Mouse (Mus musculus): ENCODE results near the gene Dio2. TPM values are rescaled to one million over a fixed set of nuclear protein-coding genes. Genes with fewer than 3 reads are reported as not detected.

The Dio2 gene
- 0.44 and 0.69 TPM in 2 replicates for polyA plus RNA-seq (2015; fragmentation: Nextera tagmentation; extraction: Ambion mirVana)

DNA sequence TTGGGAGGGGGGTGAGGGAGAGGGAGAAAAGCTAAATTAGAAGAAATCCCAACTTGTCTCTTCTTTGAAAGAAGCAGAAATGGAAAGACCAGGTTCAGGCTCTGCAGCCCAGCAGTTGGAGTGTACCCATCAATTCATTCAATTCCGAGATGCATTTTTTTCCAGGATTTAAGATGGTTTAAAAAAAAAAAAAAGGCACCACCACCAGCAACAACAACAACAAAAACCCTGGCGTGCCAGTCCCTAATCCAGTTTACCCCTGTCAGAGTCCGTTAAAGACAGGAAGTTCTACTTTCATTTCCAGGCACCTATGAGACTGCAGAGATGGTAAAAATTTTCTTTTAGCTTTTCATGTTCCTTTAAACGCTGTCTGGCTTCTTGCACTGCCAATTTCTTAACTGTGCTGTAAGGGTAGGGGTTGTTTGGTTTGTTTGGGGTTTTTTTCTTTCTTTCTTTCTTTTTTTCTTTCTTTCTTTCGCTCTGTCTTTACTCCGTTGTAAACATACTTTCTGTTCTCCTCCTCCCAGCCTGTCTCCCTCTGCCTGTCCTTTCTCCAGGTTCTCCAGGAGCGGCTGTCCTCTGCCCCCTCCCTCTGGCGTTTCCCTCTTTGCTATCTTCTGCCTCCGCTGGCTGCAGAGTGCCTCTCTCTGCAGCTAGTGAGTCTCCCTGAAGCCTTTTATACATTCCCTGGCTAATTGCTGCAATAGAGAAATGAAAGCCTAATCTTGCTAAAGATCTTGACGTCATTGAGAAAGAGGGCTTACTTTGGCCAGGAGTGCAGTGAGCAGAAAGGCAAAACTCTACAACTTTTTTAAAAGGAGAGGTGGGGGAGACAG, at the start of gene Dio2:
Dio2 (minus strand) TSS at position 51 of the 836 bp plus-strand sequence.
- Histone ChIP-seq H3K4me3 (peak within 1 kb of the TSS; percentile 28), H3K27ac (no peak within 1 kb of the TSS), H3K9me3 (no peaks in the 10 kb centered on the region), H3K4me1 (peaks cover 13% of the 10 kb centered on the region; the same call in 1 of the 2 replicates), H3K4me2 (peak within 1 kb of the TSS; percentile 49), H3K9ac (no peak within 1 kb of the TSS), H3K36me3 (no peaks in the 10 kb centered on the region), H3K27me3 (no peaks in the 10 kb centered on the region)
- WGBS = 16% methylated on average over 10 of the region's 10 CpGs
- no peak; the same call in 1 of the 2 replicates for ATAC-seq (ENCODE audit: borderline replicate concordance, extremely low read depth, low FRiP score, low TSS enrichment)

- Histone ChIP-seq H3K9me3 (no peaks in the 10 kb centered on the region), H3K4me3 (no peak overlapping the region), H3K27ac (no peak overlapping the region), H3K9ac (no peak overlapping the region), H3K36me3 (no peaks in the 10 kb centered on the region), H3K4me1 (no peaks in the 10 kb centered on the region), H3K4me2 (no peak overlapping the region), H3K27me3 (no peaks in the 10 kb centered on the region)
- no peak for ATAC-seq (ENCODE audit: borderline replicate concordance, extremely low read depth, low FRiP score, low TSS enrichment)
- 78% methylated on average over 4 of the region's 4 CpGs for WGBS
Observed at GRCm38 (mm10) chr12:90781438-90781837, 43.2 kb upstream of the Dio2 start.

DNA sequence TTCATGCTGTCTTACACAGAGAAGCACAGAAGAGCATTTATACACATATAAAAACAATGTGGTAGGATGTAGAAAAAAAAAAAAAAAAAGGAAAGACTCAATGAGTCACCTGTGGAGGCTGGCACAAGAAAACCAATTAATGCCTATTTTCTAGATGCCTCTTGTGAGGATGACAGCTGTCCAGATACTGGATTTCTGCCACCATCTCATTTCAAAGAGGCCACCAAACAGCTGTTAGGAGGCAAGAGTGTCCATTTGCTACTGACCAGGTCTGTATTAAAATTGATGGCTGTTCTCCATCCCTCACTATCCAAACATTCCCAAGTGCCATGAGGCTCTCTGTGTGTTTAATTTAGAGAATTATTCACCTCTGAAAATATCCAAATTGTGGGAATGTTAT, 6.5 kb upstream of the Dio2 start:
- Histone ChIP-seq H3K4me2 (no peak overlapping the region), H3K27ac (no peak overlapping the region)

DNA sequence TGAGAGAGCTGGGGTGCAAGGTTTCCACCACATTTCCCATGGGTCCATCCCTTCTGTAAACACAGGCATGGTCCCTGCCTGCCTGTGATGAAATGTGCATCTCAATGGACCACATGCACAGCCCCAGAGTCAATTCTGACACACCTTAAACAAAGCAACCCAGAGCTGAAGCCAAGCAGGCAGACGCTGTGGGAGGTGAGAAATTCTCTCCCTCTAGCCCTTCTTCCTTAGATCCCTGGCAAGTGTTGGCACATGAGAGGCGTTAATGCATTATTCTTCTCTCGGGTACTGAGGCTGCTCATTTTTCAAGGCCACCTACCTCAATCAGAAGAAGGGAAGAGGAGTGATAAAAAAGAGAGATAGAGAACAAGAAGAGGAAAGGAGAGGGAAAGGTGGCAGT, 5.4 kb upstream of the Dio2 start:
- Histone ChIP-seq H3K27me3 (no peaks in the 10 kb centered on the region), H3K27ac (no peak overlapping the region), H3K36me3 (no peaks in the 10 kb centered on the region), H3K4me2 (no peak overlapping the region), H3K9me3 (no peaks in the 10 kb centered on the region), H3K4me3 (no peak overlapping the region), H3K9ac (no peak overlapping the region), H3K4me1 (peaks cover 3% of the 10 kb centered on the region; the same call in 1 of the 2 replicates)
- WGBS = 41% methylated on average over 3 of the region's 3 CpGs
- ATAC-seq (ENCODE audit: borderline replicate concordance, extremely low read depth, low FRiP score, low TSS enrichment) = no peak

More for the DNA sequence above, 6.5 kb upstream of the Dio2 start:
- Histone ChIP-seq H3K9ac (no peak overlapping the region), H3K9me3 (no peaks in the 10 kb centered on the region), H3K27me3 (no peaks in the 10 kb centered on the region), H3K4me1 (no peaks in the 10 kb centered on the region), H3K4me3 (no peak overlapping the region), H3K36me3 (no peaks in the 10 kb centered on the region)
- ATAC-seq (ENCODE audit: borderline replicate concordance, extremely low read depth, low FRiP score, low TSS enrichment) = no peak

- ATAC-seq (ENCODE audit: borderline replicate concordance, extremely low read depth, low FRiP score, low TSS enrichment) = peak; percentile 46; the same call in 1 of the 2 replicates
- no peak overlapping the region for H3K4me2 ChIP-seq
- WGBS = 40% methylated on average over 2 of the region's 2 CpGs
- H3K27me3 ChIP-seq = no peaks in the 10 kb centered on the region
- H3K9ac ChIP-seq = no peak overlapping the region
- H3K9me3 ChIP-seq = no peaks in the 10 kb centered on the region
- peaks cover 5% of the 10 kb centered on the region; the same call in 1 of the 2 replicates for H3K4me1 ChIP-seq
- no peaks in the 10 kb centered on the region for H3K36me3 ChIP-seq
- H3K4me3 ChIP-seq = no peak overlapping the region
- H3K27ac ChIP-seq = no peak overlapping the region
Observed at GRCm38 (mm10) chr12:90740468-90740867, 2.2 kb upstream of the Dio2 start.

GRCm38 (mm10) chr12:90737932-90738331, 306 bp downstream of the Dio2 start:
- 0 out of 2 replicates have a peak, but pooled peaks have one; percentile 40 for ATAC-seq (ENCODE audit: borderline replicate concordance, extremely low read depth, low FRiP score, low TSS enrichment)
- no peaks in the 10 kb centered on the region for H3K9me3 ChIP-seq
- H3K36me3 ChIP-seq = no peaks in the 10 kb centered on the region
- H3K4me1 ChIP-seq = peaks cover 13% of the 10 kb centered on the region; the same call in 1 of the 2 replicates
- H3K27me3 ChIP-seq = no peaks in the 10 kb centered on the region
- H3K4me3 ChIP-seq = peak overlapping the region; percentile 28
- H3K4me2 ChIP-seq = peak overlapping the region; percentile 49
- WGBS = 73% methylated on average over 13 of the region's 13 CpGs
- no peak overlapping the region for H3K27ac ChIP-seq
- H3K9ac ChIP-seq = no peak overlapping the region

DNA sequence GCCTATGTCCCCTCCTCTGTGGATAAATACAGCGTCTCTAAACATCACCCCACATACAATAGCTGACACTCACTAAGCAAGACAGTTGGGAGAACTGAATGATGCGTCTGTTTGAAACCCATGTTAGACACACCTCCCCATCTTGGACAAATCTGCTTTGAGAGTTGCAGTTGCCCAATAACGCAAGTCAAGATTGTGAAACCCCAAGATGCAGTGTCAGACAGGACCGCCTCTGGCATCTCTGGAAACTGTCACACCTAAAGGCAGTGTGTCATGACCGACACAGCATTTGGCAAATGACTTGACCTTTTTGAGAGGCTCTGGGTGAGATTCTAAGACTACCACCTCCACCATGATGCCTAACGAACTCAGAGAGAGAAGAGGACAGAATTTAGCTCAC, 2.8 kb downstream of the Dio2 start:
- no peak overlapping the region for H3K27ac ChIP-seq
- no peaks in the 10 kb centered on the region for H3K9me3 ChIP-seq
- H3K4me3 ChIP-seq = no peak overlapping the region
- H3K4me1 ChIP-seq = peaks cover 13% of the 10 kb centered on the region; the same call in 1 of the 2 replicates
- H3K27me3 ChIP-seq = no peaks in the 10 kb centered on the region
- no peak overlapping the region for H3K4me2 ChIP-seq
- ATAC-seq (ENCODE audit: borderline replicate concordance, extremely low read depth, low FRiP score, low TSS enrichment) = peak; percentile 53; the same call in 1 of the 2 replicates
- H3K36me3 ChIP-seq = no peaks in the 10 kb centered on the region
- no peak overlapping the region for H3K9ac ChIP-seq
- 65% methylated on average over 6 of the region's 6 CpGs for WGBS

DNA sequence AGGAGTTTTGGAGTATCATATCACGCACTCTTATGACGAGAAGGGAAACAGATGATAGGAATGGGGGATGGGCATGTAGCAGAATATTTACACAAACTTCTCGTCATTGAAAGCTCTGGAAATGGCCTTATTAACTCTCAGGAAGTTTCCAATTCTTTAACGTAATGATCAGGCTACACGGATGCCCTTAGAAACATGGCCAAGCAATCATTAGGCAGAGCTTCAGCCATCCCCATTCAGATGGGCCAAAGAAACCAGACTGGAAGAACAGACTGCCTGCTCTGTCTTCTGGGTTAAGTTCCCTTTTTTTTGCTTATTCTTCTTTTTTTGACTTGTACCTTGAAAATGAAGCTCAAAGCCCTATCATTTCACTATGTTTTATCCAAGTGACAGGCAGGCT, 3.7 kb downstream of the Dio2 start:
- no peak overlapping the region for H3K27ac ChIP-seq
- WGBS = 55% methylated on average over 5 of the region's 5 CpGs
- H3K4me2 ChIP-seq = no peak overlapping the region
- no peaks in the 10 kb centered on the region for H3K36me3 ChIP-seq
- H3K9me3 ChIP-seq = no peaks in the 10 kb centered on the region
- no peaks in the 10 kb centered on the region for H3K27me3 ChIP-seq
- no peak overlapping the region for H3K9ac ChIP-seq
- peaks cover 13% of the 10 kb centered on the region; the same call in 1 of the 2 replicates for H3K4me1 ChIP-seq
- no peak overlapping the region for H3K4me3 ChIP-seq
- no peak for ATAC-seq (ENCODE audit: borderline replicate concordance, extremely low read depth, low FRiP score, low TSS enrichment)

GRCm38 (mm10) chr12:90733721-90734120, 4.5 kb downstream of the Dio2 start:
- H3K4me3 ChIP-seq = no peak overlapping the region
- H3K4me2 ChIP-seq = no peak overlapping the region
- H3K9ac ChIP-seq = no peak overlapping the region
- no peak for ATAC-seq (ENCODE audit: borderline replicate concordance, extremely low read depth, low FRiP score, low TSS enrichment)
- H3K9me3 ChIP-seq = no peaks in the 10 kb centered on the region
- no peaks in the 10 kb centered on the region for H3K27me3 ChIP-seq
- WGBS = 85% methylated on average over 6 of the region's 6 CpGs
- H3K4me1 ChIP-seq = peaks cover 10% of the 10 kb centered on the region; the same call in 1 of the 2 replicates
- H3K36me3 ChIP-seq = no peaks in the 10 kb centered on the region
- H3K27ac ChIP-seq = no peak overlapping the region

- no peak overlapping the region for H3K9ac ChIP-seq
- H3K9me3 ChIP-seq = no peaks in the 10 kb centered on the region
- no peak for ATAC-seq (ENCODE audit: borderline replicate concordance, extremely low read depth, low FRiP score, low TSS enrichment)
- no peaks in the 10 kb centered on the region for H3K27me3 ChIP-seq
- H3K27ac ChIP-seq = no peak overlapping the region
- H3K4me3 ChIP-seq = no peak overlapping the region
- H3K4me1 ChIP-seq = 0 out of 2 replicates have a peak, but pooled peaks cover 4% of the 10 kb centered on the region
- H3K36me3 ChIP-seq = no peaks in the 10 kb centered on the region
- WGBS = 47% methylated on average over 10 of the region's 10 CpGs
- H3K4me2 ChIP-seq = no peak overlapping the region
Observed at GRCm38 (mm10) chr12:90729648-90730047, 8.6 kb downstream of the Dio2 start.

DNA sequence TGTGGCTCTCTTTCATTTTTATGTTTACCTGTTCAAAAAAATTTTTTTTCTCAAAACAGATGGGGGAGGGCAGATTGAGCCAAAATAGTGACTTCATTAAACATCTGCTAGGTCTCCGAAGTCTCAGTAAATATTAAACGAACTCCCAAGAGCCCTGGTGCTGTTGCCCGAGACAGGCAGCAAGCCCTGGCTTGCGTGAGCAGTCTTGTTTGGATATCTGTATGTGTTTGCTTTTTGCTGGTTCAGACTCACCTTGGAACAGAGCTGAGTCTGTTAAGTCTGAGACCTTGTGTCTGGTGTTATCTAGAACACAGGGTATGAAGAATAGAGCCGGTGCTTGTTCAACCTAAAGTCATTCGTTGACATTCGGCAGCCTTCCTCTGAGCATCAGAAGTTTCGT, 13.1 kb downstream of the Dio2 start:
- ATAC-seq (ENCODE audit: borderline replicate concordance, extremely low read depth, low FRiP score, low TSS enrichment) = no peak
- no peaks in the 10 kb centered on the region for H3K27me3 ChIP-seq
- no peak overlapping the region for H3K4me2 ChIP-seq
- no peaks in the 10 kb centered on the region for H3K36me3 ChIP-seq
- H3K9me3 ChIP-seq = no peaks in the 10 kb centered on the region
- H3K4me1 ChIP-seq = no peaks in the 10 kb centered on the region
- no peak overlapping the region for H3K4me3 ChIP-seq
- no peak overlapping the region for H3K27ac ChIP-seq
- 58% methylated on average over 8 of the region's 8 CpGs for WGBS
- no peak overlapping the region for H3K9ac ChIP-seq

GRCm38 (mm10) chr12:90724644-90725043, 13.6 kb downstream of the Dio2 start:
- H3K9ac ChIP-seq = no peak overlapping the region
- H3K9me3 ChIP-seq = no peaks in the 10 kb centered on the region
- 76% methylated on average over 11 of the region's 11 CpGs for WGBS
- H3K4me3 ChIP-seq = no peak overlapping the region
- H3K36me3 ChIP-seq = no peaks in the 10 kb centered on the region
- ATAC-seq (ENCODE audit: borderline replicate concordance, extremely low read depth, low FRiP score, low TSS enrichment) = no peak
- H3K27ac ChIP-seq = no peak overlapping the region
- no peaks in the 10 kb centered on the region for H3K27me3 ChIP-seq
- no peak overlapping the region for H3K4me2 ChIP-seq
- H3K4me1 ChIP-seq = no peaks in the 10 kb centered on the region

Measured in lung, embryonic 15.5 days (tissue).